Mouse (Mus musculus) neural tube, postnatal 0 days (tissue): Measurements from ENCODE around the gene Babam2. TPM values are rescaled to one million over a fixed set of nuclear protein-coding genes. Genes with fewer than 3 reads are reported as not detected.

Experiments used
- microRNA-seq: library from miRNA; unstranded; fragments of <30 nt; microRNA quantifications from one replicate; pipeline ENCODE4, GENCODE M21; 2016
- polyA plus RNA-seq: library from polyadenylated mRNA; unstranded; fragments of >200 nt; fragmentation: Nextera tagmentation; extraction: Ambion mirVana; gene quantifications from 2 replicates; pipeline ENCODE4 v1.2.1, GENCODE M21; 2015

Babam2 gene
- polyA plus RNA-seq: 62.6 and 63.6 TPM in 2 replicates

DNA sequence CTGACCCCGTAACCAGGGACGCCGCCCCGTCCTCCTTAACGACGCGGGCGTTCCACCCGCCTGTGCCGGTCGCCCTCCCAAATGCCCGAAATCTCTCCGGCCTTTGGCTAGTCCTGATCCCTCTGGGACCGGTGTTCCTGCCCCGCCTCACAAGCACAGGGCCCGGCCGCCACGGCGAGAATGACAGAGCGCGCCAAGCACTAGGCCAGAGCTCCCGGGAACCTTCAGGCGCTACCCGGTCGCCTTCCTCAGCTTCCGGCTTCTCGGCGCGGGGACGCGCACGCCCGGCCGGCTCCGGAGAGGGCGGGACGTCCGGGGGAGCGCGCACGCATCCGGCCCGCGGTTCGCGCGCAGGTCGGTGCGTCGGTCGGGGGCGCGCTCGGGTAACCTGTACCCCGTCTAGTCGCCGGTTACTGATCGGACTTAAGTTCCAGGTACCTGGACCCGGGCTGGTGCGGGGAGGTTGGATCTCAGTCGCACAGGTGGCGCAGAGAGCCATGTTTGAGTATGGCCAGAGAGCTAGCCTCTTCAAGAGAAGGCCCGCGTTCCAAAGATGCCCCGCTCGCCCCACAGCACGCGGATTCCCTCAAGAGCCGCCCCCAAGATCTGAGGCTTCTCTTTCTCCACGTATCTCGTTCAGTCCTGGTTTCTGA is at the start of gene Babam2:
Babam2 (plus strand) TSS at position 41 of the 653 bp plus-strand sequence.

DNA sequence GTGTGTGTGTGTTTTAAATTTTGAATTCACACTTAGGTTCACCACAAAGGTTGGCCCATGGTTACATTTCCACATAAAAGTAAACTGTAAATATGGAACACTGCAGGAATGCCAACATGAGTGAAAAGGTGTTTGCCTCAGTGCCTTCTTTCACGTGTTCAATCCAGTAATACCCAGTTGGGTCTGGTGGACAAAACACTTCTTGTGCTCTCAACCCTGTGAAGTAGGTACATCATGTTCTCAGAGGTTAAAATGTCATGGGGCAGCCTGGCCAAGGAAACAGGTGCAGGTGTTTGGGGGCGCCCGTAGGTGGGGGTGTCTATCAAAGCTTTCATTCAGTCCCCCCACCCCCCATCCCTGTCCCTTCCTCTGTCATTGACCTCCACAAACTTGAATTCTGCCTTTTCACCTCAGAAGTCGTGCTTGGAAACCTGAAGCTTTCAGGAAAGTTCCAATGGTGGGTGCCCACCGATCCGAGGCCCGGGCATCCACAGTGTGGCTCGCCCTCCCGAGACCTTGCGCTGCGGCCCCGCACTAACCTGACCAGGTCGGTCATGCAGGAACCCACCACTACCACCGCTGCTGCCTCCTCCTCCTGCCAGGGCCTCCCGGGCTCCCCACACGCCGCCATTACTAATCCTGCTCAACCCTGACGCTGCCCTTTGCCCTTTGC is 377 bp upstream of the Babam2 start, which contains the start of gene Rbks:
Rbks (minus strand) TSS at position 657 of the 673 bp plus-strand sequence.

Small RNA genes within 50 kb of the gene (microRNA-seq; reads per million reads assigned to microRNA genes)
- not detected for gene Mir3473e

Other genes starting within 250 kb of the Babam2 start
- gene Zfp512, start 245.3 kb upstream of the Babam2 start, polyA plus RNA-seq: 58.2 and 66.0 TPM in 2 replicates
- gene 4930548H24Rik, start 211.9 kb upstream of the Babam2 start, polyA plus RNA-seq: not detected in 2 replicates
- 62.2 and 73.0 TPM in 2 replicates for gene Gpn1, start 202.9 kb upstream of the Babam2 start, polyA plus RNA-seq
- gene Slc4a1ap, start 170.7 kb upstream of the Babam2 start, polyA plus RNA-seq: 34.7 and 35.2 TPM in 2 replicates
- 16.9 and 17.2 TPM in 2 replicates for gene Supt7l, start 169.9 kb upstream of the Babam2 start, polyA plus RNA-seq
- 298 and 326 TPM in 2 replicates for gene Mrpl33, start 100.7 kb upstream of the Babam2 start, polyA plus RNA-seq
- gene Rbks, start 57 bp upstream of the Babam2 start, polyA plus RNA-seq: 3.1 and 3.9 TPM in 2 replicates